Mouse (Mus musculus) heart, embryonic 14.5 days (tissue): Measurements from ENCODE around the gene Gfy. TPM values are rescaled to one million over a fixed set of nuclear protein-coding genes. Genes with fewer than 3 reads are reported as not detected.

Experiments
- ATAC-seq: fragments of 200-750 bp; cut with Nextera tagmentation; 2 replicates; pipeline ENCODE4 v1.8.0; 2017; ENCODE audit warnings: low read depth, moderate TSS enrichment; ENCODE audit not compliant: insufficient number of reproducible peaks, insufficient read depth, low FRiP score
- H3K27ac ChIP-seq, 2 experiments: fragments of 200-500 bp in 1 of 2; fragments of 300-500 bp in 1 of 2; sonication (generic) in 1 of 2; replicated peaks in 1 of 2; 2 replicates each; pipeline ENCODE4 v1.5.1; 2012 to 2014; ENCODE audit warnings: low read depth in 2 of 2, low read length in 2 of 2, control low read depth in 1 of 2, mild to moderate bottlenecking in 1 of 2, mixed read lengths in 1 of 2; ENCODE audit not compliant: control insufficient read depth in 1 of 2, insufficient read depth in 1 of 2
- H3K27me3 ChIP-seq: fragments of 300-500 bp; sonication (generic); 2 replicates; pipeline ENCODE4 v1.6.1; 2014; ENCODE audit warnings: mild to moderate bottlenecking, low read length, control low read depth; ENCODE audit not compliant: control insufficient read depth, insufficient read depth
- H3K36me3 ChIP-seq: fragments of 300-500 bp; sonication (generic); 2 replicates; pipeline ENCODE4 v1.6.1; 2014; ENCODE audit warnings: mild to moderate bottlenecking, control low read depth, low read length, mixed read lengths; ENCODE audit not compliant: control insufficient read depth, insufficient read depth
- H3K4me1 ChIP-seq, 2 experiments: fragments of 200-500 bp in 1 of 2; fragments of 300-500 bp in 1 of 2; sonication (generic) in 1 of 2; 2 replicates each; pipeline ENCODE4 v1.6.1; 2012 to 2014; ENCODE audit warnings: low read length in 2 of 2, control low read depth in 1 of 2, mixed read lengths in 1 of 2; ENCODE audit not compliant: control insufficient read depth in 2 of 2, insufficient read depth in 2 of 2
- H3K4me2 ChIP-seq: fragments of 300-500 bp; sonication (generic); 2 replicates; pipeline ENCODE4 v1.6.1; 2014; ENCODE audit warnings: mild to moderate bottlenecking, low read length
- H3K4me3 ChIP-seq, 2 experiments: fragments of 200-500 bp in 1 of 2; fragments of 300-500 bp in 1 of 2; sonication (generic) in 1 of 2; 2 replicates each; pipeline ENCODE4 v1.5.1; 2012 to 2014; ENCODE audit warnings: low read length in 2 of 2, mild to moderate bottlenecking in 2 of 2, control low read depth in 1 of 2, low read depth in 1 of 2, moderate library complexity in 1 of 2; ENCODE audit not compliant: control insufficient read depth in 1 of 2, insufficient read depth in 1 of 2
- H3K9ac ChIP-seq: fragments of 300-500 bp; sonication (generic); 2 replicates; pipeline ENCODE4 v1.6.1; 2014; ENCODE audit warnings: mild to moderate bottlenecking, low read length
- H3K9me3 ChIP-seq: fragments of 300-500 bp; sonication (generic); 2 replicates; pipeline ENCODE4 v1.6.1; 2016; ENCODE audit warnings: low read length, control low read depth; ENCODE audit not compliant: control insufficient read depth
- WGBS: fragments of 180-500 bp; shearing (Covaris S2); extraction: QIAGEN DNeasy Blood & Tissue Kit; methylation state at CpG from one replicate; pipeline ENCODE4 v1.1.7; 2014; 5-methylcytosine and 5-hydroxymethylcytosine counted together
- polyA plus RNA-seq: library from polyadenylated mRNA; unstranded; fragments of >200 nt; fragmentation: Nextera tagmentation; extraction: Ambion mirVana; gene quantifications from 2 replicates; pipeline ENCODE4 v1.2.1, GENCODE M21; 2014

Gene Gfy
- polyA plus RNA-seq, 1 experiment from 2014 or later: not detected

DNA sequence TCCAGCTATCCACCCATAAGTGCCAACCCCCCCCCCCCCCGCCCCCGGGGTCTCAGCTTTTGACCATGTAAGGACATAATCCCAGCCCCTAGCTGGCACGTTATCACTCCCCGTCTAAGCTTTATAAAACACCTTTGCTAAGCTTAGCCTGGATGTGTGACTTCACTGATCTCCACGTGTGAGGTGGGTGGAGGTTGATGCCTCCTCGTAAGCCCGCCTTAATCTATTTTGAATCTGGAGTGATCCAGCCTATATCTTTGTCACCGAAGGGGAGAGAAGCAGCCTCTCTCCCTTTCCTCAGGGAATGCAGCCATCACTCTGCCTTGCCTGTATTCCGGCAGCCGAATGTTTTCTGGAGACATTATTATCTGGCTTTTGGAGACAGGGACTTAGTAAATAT, 23.3 kb upstream of the Gfy start:
- Histone ChIP-seq H3K27me3 (no peaks in the 10 kb centered on the region), H3K9me3 (no peaks in the 10 kb centered on the region), H3K27ac (no peak overlapping the region), H3K4me3 (no peak overlapping the region), H3K36me3 (no peaks in the 10 kb centered on the region), H3K4me1 (peaks cover 0 to 6% of the 10 kb centered on the region in 2 experiments; a peak in 1 of 4 replicates), H3K9ac (no peak overlapping the region; the same call in 1 of the 2 replicates), H3K4me2 (no peak overlapping the region)
- ATAC-seq: no peak
- WGBS: 19% methylated on average over 10 of the region's 10 CpGs

DNA sequence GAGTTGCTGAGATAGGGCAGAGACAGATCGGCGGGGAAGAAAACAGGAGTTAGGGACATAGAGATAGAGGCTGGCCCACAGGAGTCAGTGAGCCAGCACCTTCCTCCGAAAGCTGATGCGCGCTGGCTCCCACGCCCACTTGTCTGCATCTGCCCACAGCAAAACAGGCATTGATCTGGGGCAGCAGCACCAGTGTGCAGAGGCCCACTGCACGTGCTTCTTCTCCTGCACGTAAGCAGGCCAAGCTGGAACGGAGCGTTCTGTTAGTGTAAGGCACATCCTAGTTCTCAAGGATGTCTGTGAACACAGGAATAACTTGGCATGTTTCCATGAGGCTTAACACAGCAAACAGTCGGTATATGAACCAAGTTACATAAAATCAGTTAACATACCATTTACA, 19.6 kb upstream of the Gfy start:
- peaks cover 6 to 11% of the 10 kb centered on the region in 2 experiments; a peak in 1 of 4 replicates for H3K4me1 ChIP-seq
- H3K27me3 ChIP-seq: no peaks in the 10 kb centered on the region; the same call in 1 of the 2 replicates
- no peaks in the 10 kb centered on the region for H3K9me3 ChIP-seq
- no peak for ATAC-seq
- H3K27ac ChIP-seq: no peak overlapping the region
- no peaks in the 10 kb centered on the region for H3K36me3 ChIP-seq
- 72% methylated on average over 11 of the region's 11 CpGs for WGBS
- H3K4me2 ChIP-seq: no peak overlapping the region
- H3K9ac ChIP-seq: no peak overlapping the region
- no peak overlapping the region for H3K4me3 ChIP-seq

DNA sequence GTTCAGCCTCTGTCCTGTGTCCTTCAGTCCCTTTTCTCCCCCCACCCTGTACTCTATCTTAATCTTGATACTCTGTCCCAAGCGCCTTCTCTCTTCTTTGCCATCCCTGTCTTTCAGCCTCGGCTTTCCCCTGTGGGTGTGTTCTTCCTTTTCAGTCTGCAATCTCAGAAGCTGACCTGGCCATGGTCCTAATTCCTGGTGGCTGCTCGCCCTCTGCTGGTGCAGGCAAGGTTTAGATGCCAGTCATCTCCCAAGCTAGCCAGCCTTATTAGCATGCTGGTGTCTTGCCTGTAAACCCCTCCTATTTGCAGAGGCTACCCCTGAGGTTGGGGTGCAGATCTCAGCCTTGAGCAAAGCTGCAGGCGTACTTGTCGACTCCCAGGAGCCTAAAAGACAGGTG, 19.1 kb upstream of the Gfy start:
- ATAC-seq: no peak
- no peak overlapping the region for H3K27ac ChIP-seq
- 4% methylated on average over 5 of the region's 5 CpGs for WGBS
- no peak overlapping the region for H3K4me3 ChIP-seq
- H3K9me3 ChIP-seq: no peaks in the 10 kb centered on the region
- H3K4me2 ChIP-seq: no peak overlapping the region
- no peaks in the 10 kb centered on the region for H3K36me3 ChIP-seq
- peaks cover 1% of the 10 kb centered on the region; the same call in 1 of the 2 replicates for H3K27me3 ChIP-seq
- no peak overlapping the region for H3K9ac ChIP-seq
- peaks cover 6 to 11% of the 10 kb centered on the region in 2 experiments; a peak in 1 of 4 replicates for H3K4me1 ChIP-seq

GRCm38 (mm10) chr7:45196994-45197393, 17.6 kb upstream of the Gfy start:
- WGBS: 71% methylated on average over 5 of the region's 5 CpGs
- ATAC-seq: no peak
- H3K36me3 ChIP-seq: no peaks in the 10 kb centered on the region
- H3K4me2 ChIP-seq: no peak overlapping the region
- no peak overlapping the region for H3K4me3 ChIP-seq
- H3K9ac ChIP-seq: no peak overlapping the region
- H3K27ac ChIP-seq: no peak overlapping the region
- peaks cover 3% of the 10 kb centered on the region; the same call in 1 of the 2 replicates for H3K27me3 ChIP-seq
- H3K9me3 ChIP-seq: no peaks in the 10 kb centered on the region
- H3K4me1 ChIP-seq: peaks cover 9 to 12% of the 10 kb centered on the region in 2 experiments; a peak in 2 of 4 replicates

- WGBS: 78% methylated on average over 4 of the region's 4 CpGs
- no peak overlapping the region for H3K4me2 ChIP-seq
- H3K4me1 ChIP-seq: peaks cover 15 to 16% of the 10 kb centered on the region in 2 experiments; a peak in 3 of 4 replicates
- H3K36me3 ChIP-seq: no peaks in the 10 kb centered on the region
- peaks cover 4% of the 10 kb centered on the region; the same call in 1 of the 2 replicates for H3K27me3 ChIP-seq
- ATAC-seq: no peak
- H3K9me3 ChIP-seq: no peaks in the 10 kb centered on the region
- no peak overlapping the region for H3K4me3 ChIP-seq
- H3K9ac ChIP-seq: no peak overlapping the region
- no peak overlapping the region for H3K27ac ChIP-seq
These were observed 16.8 kb upstream of the Gfy start for GRCm38 (mm10) chr7:45196176-45196535.

DNA sequence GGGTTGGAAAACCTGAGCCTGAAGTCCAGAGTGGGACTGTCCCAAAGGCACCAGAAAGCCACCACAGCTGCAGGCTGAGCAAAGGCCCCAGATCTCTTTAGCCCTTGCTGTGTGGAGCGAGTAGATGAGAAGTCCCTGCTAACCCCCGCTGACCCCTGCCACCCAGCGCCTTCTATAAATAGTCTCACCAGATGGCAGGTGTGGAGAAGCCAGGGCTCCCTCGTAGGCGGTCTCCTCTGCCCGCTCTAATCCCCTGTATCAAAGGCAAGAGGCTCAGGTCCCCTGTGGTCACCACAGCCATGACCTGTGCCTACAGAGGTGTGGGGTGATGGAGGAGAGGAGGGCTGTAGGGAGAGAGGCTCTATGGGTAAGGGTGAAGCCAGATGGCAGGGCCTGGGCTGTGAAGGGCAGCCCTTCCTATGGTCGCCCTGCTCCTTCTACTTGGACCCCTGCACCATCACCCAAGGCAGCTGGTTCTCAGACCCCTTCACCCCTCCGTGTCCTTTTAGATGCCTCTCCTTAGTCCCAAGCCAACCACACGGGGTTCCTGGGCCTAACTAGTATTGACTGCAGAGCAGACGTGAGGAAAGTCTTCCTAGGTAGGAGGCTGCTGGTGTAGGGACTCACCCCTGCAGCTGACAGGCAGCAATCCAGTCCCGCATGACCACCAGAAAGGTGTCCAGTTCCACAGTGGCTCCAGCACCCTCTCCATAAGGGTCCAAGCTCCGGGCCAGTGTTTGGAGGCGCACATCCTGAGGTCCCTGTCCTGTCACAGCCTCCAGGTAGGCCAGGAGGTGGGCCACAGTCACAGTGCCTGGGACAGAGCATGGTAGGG, 16.2 kb upstream of the Gfy start:
- peaks cover 9% of the 10 kb centered on the region; the same call in 1 of the 2 replicates for H3K27me3 ChIP-seq
- H3K4me2 ChIP-seq: no peak overlapping the region
- H3K27ac ChIP-seq: no peak overlapping the region
- H3K4me3 ChIP-seq: no peak overlapping the region
- 49% methylated on average over 13 of the region's 13 CpGs for WGBS
- H3K9me3 ChIP-seq: no peaks in the 10 kb centered on the region
- no peak overlapping the region for H3K9ac ChIP-seq
- ATAC-seq: peak; percentile 6; the same call in 1 of the 2 replicates
- peaks cover 15 to 16% of the 10 kb centered on the region in 2 experiments; a peak in 3 of 4 replicates for H3K4me1 ChIP-seq
- H3K36me3 ChIP-seq: no peaks in the 10 kb centered on the region

- Histone ChIP-seq H3K4me2 (no peak overlapping the region), H3K27ac (no peak overlapping the region), H3K4me1 (peaks cover 15 to 16% of the 10 kb centered on the region in 2 experiments; a peak in 3 of 4 replicates), H3K27me3 (peaks cover 22% of the 10 kb centered on the region), H3K36me3 (no peaks in the 10 kb centered on the region), H3K9ac (no peak overlapping the region), H3K4me3 (no peak overlapping the region), H3K9me3 (no peaks in the 10 kb centered on the region)
- ATAC-seq: no peak
- 76% methylated on average over 17 of the region's 17 CpGs for WGBS
These were observed 14.8 kb upstream of the Gfy start for GRCm38 (mm10) chr7:45193871-45194785.
